Mouse (Mus musculus) lung, postnatal 36 days (tissue): Measurements from ENCODE around the gene Gm12394.
"Not testable (repeated sequence)": the region's sequence is repeated elsewhere in the genome, so short reads cannot be mapped to it uniquely, and the experiment has no call there.

Experiments
- DNase-seq: peaks from one replicate; pipeline ENCODE4 v3.0.0; 2022; ENCODE audit warnings: mixed read lengths

Gm12394 gene

DNA sequence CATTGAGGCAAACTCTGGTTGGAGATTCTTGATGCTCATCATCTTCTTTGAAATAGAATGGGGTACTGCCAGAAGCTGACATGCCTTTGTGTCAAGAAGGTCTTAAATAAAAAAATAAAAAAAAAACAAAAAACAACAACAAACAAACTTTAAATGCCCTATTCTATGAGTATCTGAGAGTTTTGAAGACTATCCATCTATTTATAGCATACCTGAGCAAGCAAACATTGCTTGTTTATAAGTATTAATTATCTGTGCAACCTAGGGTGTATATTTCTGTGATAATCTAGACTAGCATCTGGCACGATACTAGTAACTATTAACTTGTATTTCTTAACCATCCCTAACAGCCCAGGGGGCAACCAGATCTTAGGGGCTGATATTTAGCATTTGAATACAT, at the start of gene Gm12394:
Gm12394 (minus strand) TSS at position 101 of the 400 bp plus-strand sequence.
- not testable (repeated sequence) for DNase-seq

DNA sequence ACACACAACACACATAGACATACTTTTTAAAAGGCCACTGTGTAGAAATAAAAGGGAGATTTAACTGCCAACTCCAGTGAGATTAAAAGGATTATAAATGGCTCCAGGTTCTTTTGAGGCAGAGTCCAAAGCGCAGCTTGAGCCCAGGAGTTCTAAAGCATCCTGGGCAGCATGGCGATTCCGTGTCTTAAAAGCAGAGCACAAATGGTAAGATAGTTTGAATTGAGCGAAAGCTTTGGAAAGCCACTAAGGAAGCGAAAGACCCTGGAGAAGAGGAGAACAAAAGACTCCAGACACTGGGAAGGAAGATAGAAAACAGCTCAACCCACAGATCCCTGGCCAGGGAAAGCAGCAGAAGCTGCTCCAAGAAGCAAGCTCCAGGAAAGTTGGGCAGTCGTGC, 48.4 kb upstream of the Gm12394 start:
- DNase-seq: no peak

DNA sequence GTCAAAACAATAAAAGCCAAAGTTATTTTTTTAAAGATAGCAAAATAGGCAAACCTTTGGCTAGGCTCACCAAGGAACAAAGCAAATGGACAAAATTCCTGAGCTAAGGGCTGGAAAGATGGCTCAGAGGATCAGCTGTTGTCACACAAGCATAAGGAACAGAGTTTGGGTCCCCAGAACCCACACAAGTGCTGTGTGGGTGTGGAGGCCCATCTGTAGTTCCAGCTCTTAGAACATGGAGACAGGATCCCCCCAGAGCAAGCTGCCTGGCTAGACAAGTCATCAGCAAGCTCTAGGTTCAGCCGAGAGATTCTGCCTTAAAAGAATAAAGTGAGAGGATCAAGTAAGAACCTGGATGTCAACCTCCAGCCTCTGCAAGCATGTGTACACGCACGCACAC, 48.0 kb upstream of the Gm12394 start:
- DNase-seq: no peak

DNA sequence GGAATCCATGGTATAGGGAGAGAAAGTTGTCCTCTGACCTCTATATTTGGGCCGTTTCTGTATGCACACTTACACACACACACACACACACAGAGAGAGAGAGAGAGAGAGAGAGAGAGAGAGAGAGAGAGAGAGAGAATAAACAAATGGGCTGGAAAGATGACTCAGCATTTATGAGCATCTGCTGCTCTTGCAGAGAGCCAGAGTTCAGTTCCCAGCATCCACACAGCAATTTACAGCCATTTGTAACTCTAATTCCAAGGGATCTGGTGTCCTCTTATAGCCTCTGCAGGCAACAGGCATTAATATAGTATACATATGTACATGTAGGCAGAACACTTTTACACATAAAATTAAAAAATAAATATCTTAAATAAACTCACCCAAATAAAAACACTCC, 47.4 kb upstream of the Gm12394 start:
- no peak for DNase-seq

DNA sequence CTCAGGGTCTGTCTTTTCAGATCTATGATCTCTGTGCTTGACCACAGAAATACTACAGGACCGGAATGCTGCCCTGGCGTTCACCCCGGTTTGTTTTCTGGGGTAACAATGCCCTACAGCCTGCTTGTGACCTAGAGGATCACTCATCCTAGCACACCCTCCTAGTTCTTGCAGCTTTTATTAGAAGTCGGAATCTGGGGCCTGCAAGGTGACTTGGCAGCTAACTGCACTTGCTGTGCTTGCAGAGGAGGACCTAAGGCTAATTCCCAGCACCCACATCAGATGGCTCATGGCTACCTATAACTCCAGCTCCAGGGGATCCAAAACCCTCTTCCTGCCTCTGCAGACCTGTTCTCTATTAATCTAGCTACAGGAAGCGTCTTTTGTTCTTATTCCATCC, 46.2 kb upstream of the Gm12394 start:
- DNase-seq: no peak

DNA sequence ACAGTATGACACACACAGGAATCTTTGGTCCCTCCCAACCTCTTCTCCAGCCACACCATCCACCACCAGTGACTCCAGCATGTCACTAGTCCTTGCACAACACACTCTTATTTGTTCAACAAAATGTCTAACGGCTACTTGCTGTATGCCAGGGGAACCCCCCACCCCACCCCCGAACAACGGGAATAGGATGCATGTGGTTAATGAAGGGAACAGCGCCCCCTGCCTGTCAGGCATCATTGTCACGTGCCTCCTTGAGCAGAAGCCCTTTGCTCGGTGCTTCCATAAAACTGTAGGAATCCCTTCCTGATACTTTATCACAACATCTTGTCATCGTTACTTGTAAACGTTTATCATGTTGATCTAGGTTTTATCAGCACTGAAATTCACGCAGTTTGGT, 45.6 kb upstream of the Gm12394 start:
- peak; percentile 34 for DNase-seq

DNA sequence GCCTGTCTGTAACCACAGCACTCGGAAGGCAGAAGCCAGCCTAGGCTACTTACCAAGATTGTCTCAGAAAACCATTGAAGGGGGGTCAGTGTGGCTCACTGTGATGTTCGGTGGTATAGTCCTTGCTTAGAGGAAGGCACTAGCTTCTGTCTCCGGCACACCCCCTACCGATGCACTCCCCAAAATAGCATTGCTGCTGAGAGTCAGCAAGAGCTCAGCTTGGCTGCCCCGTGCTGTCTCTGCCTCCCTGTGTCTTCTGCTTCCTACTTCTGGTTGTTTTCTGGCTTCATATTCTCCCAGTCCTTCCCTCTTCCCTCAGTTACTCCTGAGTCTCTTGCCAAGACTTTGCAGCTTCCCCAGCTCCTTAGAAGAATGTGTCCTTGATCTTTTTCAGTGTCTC, 44.3 kb upstream of the Gm12394 start:
- DNase-seq: no peak

DNA sequence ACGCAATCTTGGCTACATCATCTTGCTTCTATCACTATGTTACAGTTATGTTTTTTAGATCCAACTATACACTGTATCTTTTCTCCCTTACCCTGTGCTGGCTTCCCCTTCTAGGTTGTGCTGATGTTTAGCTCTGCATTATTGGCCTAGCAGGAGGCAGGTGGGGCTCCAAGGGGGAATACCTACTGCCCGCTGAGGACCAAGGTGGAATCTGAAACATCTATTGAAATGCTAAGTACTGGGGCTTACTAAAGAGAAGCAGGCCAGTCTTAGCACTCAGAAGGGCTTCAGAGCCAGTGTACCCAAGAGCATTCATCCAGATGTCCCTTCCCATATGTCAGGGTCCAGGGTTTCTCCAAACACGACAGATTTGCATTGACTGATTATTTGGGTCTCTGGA, 42.3 kb upstream of the Gm12394 start:
- DNase-seq: no peak

DNA sequence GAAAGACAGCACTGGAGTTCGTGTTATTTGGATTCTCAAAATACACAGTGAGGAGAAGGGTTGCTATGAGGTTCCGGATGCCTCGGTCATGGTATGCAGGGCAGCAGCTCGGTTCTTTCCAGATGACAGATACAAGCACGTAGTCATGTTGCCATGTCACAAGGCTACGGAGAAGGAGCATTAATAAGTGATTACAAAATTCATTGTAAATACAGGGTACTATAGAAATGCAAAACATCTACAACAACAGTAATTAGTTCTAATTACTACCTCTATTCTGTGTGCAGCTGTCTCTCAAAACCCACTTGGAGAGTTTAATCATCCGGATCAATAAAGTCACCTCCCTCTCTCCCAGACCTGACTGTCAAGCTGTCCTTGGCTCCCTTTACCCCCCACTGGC, 38.5 kb upstream of the Gm12394 start:
- no peak for DNase-seq

DNA sequence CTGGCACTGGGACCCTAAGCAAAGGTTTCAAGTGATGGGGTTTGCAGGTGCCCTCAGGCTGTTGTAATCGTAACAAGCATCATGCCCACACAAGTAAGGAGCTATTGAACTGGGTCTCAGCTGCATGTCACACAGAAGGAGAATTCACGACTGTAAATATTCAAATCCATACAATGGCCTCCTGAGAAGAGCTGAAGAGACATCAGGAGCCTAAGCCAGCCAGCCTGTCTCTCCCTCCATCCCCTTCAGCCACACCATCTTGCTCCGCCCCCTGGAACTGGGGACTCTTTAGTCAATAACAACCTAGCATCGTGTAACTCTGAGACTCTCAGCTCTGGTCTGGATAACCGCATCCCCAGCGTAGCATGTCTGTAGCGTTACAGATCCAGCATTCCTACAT, 34.6 kb upstream of the Gm12394 start:
- no peak for DNase-seq

DNA sequence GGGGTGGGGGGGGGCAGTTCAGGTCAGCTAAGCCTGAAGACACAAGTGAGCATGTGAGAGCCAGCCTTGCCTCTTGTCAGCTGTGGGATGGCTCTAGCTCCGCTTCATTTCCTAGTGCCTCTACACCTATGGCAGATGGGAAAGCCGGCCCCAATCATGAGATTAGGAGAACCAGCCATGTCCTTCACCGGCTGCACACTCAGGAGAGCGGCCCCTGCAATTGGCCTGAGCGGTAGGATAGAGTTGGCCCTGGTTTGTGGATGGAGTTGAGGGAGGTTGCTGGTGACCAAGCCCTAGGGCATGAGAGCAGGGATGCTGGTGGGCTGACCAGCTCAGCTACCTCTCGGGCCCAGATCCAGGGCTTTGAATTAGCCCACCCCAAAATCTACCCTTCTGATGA, 32.2 kb upstream of the Gm12394 start:
- no peak for DNase-seq

DNA sequence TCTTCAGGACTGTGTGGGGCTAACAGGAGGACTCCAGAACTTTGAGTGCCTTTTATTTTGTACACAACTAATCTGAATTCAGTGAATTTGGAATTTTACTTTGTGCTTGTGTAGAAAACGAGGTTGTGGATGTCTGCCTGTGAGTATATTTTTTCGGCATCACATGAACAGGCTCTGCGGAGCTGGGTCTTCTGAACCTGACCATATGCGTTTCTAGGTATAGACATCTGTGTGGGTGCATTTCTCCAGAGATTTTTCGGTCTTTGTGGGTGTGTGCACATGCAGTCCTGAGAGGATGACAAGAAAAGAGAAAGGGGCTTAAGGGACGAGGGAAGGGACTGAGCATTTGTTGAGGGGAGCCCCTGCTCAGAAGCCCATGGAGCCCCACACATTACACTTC, 30.4 kb upstream of the Gm12394 start:
- no peak for DNase-seq

DNA sequence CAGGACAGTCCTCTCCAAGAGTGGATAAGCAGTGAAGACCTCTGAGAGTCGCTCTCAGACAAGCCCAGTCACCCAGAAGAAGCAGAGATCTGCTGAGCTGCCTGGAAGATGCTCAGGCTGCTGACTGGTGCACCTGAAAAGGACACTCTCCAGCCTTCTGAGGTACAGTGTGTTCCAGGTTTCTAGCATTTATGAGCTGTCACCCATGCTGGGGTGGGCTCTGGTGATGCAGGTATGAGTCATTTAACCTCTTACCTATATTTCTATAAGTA, 24.0 kb upstream of the Gm12394 start:
- DNase-seq: no peak

DNA sequence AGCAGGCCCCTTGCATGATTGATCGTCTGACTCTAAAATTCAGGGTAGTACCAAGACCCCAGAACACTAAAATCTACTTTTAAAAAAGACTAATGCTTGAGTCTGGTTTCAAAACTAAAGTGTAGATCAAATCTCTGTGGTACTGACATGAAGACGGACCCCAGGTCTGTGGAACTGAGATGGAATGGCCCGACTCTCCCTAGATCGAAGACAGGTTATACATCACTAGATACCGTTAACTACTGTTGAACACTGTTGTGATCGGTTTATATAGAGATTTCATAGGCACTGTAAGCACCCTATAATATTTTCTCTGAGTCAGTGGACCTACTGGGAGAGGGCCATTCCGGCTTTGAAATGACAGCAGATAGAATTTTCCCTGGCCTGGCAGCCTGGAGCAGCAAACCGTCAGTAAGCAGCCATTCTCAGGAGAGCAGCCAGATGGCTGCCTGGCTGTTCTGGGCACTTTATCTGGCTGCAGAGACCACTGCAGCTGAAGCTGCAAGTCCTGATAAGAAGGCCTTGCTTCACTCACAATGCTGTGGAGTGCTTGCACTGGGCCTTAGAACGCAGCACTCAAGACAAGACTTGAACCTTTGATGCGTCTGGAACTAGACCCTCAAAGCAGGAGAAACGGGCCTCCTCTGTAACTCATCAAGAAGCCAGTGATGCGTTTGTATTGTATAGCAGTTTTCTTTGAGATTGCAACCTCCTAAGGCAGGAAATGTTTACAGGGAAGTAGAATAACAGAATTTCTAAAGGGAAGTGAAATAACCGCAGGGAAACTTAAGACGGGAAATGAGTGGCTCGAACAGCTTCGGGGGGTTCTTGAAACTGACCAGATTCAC, 23.5 kb upstream of the Gm12394 start:
- DNase-seq: no peak

DNA sequence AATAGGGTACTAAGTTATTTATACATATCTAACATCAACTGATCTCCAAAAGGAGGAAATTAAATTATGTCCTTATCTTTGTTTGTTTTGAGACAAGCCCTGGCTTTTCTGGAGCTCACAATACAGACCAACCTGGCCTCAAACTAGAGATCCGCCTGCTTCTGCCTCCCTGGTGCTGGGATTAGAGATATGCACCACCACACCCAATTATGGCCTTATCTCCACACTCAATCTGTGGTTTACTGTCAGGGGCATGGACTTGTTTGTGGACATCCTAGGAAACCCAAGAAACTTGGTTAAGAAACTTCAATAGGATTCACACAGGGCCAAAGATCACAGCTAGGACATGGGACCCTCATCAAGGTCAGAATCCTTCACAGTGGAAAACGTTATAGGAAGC, 21.1 kb upstream of the Gm12394 start:
- DNase-seq: no peak

DNA sequence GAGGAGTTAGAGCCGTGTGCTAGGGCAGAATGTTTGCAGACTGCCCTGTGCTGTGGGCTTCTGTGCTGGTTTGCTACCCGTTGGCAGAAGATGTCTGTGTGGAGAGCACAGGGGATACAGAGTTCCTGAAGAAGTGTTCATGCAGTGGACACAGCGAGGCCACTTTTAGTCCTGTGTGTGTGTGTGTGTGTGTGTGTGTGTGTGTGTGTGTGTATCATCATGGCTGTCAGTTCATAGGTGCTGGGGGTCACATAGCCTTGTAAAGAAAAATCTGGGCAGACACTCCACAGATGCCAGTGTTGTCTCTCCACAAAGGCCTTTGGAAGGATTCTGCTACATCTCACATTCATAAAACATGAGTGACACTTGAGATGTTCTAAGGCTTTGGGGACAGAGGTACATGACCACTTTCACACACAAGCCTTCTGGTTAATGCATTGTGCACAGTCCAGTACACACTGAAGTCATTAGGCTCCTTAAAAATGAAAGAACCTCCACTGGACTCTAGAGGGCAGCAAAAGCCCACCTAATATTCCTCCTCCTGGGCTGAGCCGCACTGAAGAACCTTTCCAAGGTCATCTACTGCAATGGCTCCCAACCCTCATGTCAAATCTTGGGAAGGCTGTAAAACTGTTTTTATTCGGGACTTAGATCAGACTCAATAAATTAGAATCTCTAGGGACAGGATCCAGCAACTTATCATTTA, 20.2 kb upstream of the Gm12394 start:
- DNase-seq: peak; percentile 71

DNA sequence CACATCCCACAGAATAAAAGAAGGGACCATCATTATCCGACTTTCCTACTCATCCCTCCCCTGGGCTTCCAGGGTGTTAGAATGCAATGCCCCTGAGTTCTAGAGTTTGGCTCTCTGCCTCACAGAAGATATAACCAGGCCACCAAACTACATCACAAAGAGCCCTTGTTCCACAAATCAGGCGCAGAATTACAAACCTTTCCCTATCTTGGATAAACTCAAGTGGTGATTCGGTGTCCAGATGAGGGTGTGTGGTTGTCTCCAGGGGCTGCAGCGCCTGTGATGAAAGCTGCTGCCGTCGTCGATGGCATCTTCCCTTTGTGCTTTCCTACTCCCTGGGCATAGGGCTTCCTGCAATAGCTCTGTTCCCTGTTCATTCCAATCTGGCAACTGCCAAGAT, 17.6 kb upstream of the Gm12394 start, which contains the start of gene Fam205c:
Fam205c (minus strand) TSS at position 101 of the 400 bp plus-strand sequence.
- DNase-seq: no peak

DNA sequence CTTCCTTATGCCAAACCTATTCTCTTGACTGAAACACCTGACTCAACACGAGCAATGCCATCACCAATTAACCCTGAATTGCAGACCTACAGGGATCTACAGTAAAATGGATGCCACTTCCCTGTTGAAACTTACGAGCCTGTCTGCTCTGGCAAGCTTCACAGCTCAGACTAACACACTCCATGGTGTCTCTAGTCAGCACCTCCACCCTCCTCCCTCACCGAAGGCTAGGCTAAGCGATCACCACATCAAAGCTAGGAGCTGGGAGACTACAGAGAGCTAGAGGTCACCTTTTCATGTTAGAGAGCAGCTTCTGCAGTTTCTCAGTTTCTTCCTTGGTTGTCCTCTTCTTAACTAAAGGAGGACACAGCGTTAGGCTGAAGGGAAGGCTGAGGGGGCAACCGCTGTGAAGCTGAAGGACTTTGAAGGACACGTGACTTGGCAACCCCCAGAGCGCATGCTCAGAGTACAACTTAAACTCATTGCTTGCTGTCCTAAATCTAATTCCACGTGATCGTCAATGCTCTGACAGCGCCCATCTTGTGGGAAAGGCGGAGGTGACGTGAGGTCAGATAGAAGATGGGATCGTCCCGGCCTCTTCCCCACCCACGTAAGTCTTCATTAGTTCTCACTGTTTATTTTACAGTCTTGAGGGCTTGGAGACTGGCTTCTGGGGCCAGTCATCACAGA, 16.3 kb upstream of the Gm12394 start:
- no peak for DNase-seq

DNA sequence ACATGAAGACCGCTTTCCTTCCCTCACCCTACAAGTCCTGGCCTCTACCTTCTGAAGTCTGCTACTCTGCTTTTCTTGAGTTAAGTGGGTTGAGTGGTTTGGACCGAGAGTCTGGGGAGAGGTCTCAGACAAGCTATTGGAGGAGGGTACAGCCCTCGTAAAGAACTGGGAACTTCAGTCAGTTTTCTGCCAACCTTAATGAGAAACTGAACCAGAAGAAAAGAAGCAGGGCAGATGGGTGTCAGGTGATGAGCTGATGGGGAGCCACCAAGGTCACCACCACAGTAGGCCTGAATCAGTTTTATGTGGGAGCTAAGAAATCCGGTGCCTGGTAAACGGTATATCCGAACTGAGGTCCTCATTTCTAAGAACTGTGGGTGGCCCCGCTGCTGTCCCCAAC, 15.6 kb upstream of the Gm12394 start:
- no peak for DNase-seq

DNA sequence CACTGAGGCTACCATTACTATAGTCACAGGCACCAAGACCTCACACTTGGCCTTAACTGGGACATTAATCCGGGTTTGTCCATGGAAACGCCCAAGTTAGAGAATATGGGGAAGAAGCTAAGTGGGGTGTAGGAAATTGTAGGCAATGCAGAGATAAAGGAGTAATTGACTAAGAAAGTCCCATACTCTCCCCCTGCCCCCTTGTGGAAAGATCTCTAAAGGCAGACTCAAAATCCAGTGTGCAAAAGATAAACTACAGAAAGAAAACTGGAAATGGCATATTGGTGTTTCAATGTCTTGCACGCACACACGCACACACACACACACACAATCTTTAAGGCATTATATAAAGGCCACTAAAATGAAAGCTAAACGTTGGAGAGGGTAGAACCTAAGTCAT, 14.2 kb upstream of the Gm12394 start:
- DNase-seq: peak; percentile 26

DNA sequence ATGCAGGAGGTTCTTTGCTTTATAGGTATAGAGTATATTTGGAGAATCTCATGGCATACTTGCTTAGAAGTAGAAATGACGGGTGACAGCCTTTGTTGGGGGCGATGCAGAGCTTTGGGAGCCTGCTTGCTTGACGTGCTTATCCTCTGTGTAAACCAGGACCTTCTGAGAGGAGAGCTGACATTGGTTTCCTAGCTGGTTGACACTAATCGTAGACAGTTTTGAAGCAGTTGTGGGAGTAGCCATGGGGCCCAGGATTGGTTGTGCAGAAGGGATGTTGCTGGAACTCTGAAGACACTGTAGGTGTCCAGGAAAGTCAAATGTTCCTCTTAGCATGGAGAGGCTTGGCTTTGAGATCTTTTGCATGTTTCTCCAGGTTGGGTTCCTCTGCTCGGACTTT, 11.6 kb upstream of the Gm12394 start:
- no peak for DNase-seq

DNA sequence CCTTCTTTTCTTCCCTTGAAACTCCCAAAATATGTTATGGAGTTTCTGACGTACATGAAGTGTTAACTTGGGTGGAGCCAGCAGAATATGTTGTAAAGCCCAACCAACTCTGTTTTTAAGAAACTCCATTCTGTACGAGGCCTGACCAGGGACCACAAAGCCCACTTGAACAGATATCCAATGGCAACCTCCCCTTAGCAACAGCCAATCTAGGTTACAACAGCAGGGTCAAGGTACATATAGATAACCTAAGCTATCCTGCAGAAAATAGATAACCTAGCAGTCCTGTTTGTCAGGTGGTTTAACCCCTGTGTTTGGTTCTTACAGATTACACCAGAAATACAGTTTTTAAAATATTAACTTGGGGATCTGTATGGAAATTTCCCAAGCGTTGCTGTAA, 10.8 kb upstream of the Gm12394 start:
- DNase-seq: no peak

DNA sequence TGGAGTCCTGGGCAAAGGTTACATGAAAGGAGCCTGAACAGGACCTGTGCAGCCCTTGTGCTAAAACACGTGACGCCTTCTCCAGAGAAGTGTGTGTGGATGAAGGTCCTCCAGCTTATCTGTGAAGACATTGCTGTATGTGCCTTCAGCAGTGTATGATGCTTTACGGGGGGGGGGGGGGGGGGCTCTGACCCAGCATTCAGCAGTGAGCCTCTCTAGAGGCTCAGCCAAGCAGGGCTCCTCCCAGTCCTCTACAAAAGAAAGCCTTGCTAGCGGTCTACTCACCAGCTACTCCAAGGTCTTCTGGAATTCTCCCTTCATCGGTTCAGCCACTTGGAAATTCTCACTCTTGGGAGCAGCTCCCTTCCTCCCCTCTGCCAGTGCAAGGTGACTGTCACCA, 6.9 kb upstream of the Gm12394 start:
- not testable (repeated sequence) for DNase-seq

DNA sequence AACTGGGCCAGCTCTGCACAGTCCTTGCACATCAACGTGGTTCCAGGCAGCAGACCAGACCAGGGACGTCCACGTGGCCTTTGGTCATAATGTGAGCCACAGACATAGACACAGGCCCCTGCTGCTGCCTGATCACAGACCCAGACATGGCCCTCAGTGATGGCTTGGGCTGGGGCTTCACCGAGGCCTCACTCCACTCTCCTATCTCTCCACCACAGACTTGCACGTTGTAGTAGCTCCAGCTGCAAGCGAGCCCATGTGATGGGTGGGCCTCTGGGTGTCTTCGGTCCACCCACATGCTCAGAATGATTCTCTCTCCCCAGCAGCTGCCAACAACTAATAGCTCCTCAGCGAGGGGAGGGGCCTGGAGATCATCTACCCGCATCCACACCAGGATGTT, 3.9 kb upstream of the Gm12394 start:
- not testable (repeated sequence) for DNase-seq
